Mouse (Mus musculus): ENCODE results near the gene Ptpn22.

DNA sequence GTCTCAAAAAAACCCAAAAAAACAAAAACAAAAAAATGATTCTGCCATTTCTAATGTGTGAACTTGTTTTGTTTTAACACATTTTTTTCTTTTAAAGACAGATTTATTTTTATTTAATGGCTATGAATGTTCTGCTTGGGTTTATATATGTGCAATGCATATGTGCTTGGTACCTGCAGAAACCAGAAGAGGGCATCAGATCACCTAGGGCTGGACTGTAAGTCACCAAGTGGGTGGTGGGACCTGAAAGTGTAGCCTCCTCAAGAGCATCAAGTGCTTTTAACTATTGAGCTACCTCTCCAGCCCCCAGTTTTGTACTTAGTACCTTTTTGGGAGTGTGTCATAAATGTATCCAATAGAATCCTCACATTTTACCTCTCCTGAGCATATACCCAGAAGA is 32.0 kb upstream of the Ptpn22 start:
- TF ChIP-seq GATA1 (IDR thresholded peaks at IDR 0.05; ENCODE audit: low read length) (no peak), TAL1 (IDR thresholded peaks at IDR 0.05; ENCODE audit: low read length) (no peak)
